Mouse (Mus musculus) testis, adult 2 months (tissue): ENCODE measurements around the gene Ralgapa2.

ENCODE experiments used
- CTCF ChIP-seq: fragments of 200-500 bp; IDR thresholded peaks from 2 replicates; pipeline ENCODE4 v1.5.1; 2012; ENCODE audit warnings: low read depth, mild to moderate bottlenecking, inconsistent platforms, low read length, moderate library complexity; ENCODE audit not compliant: control insufficient read depth, insufficient read depth, insufficient replicate concordance
- POLR2A ChIP-seq: fragments of 200-500 bp; IDR thresholded peaks from 2 replicates; pipeline ENCODE4 v1.6.1; 2012; ENCODE audit warnings: low read depth, mild to moderate bottlenecking, inconsistent platforms, low read length, moderate library complexity; ENCODE audit not compliant: control insufficient read depth

DNA sequence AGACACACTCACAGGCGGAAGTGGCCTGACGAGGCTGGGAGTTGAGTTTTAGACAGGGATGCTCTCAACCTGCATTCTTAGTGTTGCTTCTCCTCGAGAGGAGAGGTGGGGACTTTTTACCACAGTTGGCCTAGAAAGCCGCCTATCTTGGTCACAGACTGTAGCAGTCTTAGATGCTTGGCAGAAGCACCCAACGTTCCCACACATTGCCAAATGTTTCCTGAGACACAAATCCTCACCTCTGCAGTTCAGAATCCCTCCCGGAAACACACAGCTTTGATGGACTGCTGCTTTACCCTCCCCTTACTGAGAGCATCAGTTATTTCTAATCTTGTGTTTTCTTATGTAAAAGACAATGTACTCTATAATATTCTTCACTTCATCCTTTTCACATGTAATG is 155.6 kb downstream of the Ralgapa2 start:
- TF ChIP-seq CTCF = no peak
- no peak for TF ChIP-seq POLR2A
